Mouse (Mus musculus) embryonic fibroblast, embryonic 13.5 days (primary cell): ENCODE results near the gene Eef1akmt3.

Source experiments
- CTCF ChIP-seq: IDR thresholded peaks from 2 replicates; pipeline ENCODE4 v1.5.1; 2011; ENCODE audit warnings: mild to moderate bottlenecking, control low read depth, low read length, moderate library complexity, borderline replicate concordance; ENCODE audit not compliant: insufficient read depth
- POLR2A ChIP-seq: IDR thresholded peaks from 2 replicates; pipeline ENCODE4 v1.6.1; 2011; ENCODE audit warnings: low read depth, mild to moderate bottlenecking, control low read depth, low read length, moderate library complexity

DNA sequence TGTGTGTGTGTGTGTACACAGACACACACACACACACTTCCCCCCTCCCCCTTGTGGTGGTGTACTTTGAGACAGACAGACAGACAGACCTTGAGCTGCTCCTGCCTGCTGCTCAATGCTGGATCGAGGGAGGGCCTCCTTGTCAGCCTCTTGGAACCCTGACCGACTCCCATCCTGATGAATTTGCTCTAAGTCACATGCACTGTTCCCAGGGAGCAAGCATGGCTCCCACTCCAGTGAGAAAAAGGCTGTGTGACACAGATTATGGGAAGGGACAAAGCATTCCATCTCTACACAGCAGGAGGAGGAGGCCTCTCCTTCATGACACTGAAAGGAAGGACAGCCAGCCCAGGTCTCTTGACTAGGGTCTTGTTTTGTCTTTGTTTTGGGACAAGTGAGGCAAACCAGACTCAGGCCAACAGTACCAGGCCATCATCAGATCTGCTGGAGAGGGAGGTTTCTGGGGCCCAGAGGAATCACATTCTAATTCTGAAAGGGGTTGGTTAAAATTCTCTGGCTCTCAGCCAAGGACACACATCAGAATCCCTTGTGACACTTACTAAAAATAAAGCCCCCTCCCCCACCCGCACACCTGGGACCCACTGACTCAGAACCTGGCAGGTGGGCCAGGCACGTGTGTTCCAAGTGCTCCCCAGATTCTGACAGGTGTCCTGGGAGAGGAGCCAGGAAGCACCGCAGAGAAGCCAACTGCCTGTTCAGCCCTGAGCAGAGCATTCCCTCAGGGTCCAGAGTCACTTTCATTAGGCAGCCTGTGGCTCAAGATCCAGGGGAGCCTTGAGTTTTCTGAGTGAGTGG lies 56.9 kb downstream of the Eef1akmt3 start:
- TF ChIP-seq CTCF (no peak), POLR2A (0 out of 2 replicates have a peak, but pooled peaks have one; percentile 17)
